Mouse (Mus musculus): ENCODE measurements around the gene Zc3h18. TPM values are rescaled to one million over a fixed set of nuclear protein-coding genes. Genes with fewer than 3 reads are reported as not detected.

Zc3h18 gene
- polyA plus RNA-seq, 1 experiment from 2014 or later: 44.3 TPM

Other genes with a start within 250 kb of the Zc3h18 start
- gene Zfpm1, start 94.5 kb upstream of the Zc3h18 start, polyA plus RNA-seq (2018): 2.0 to 3.6 TPM (median 2.3 TPM) in 3 replicates
- not detected in 3 replicates for gene Trhr2, start 15.9 kb upstream of the Zc3h18 start, polyA plus RNA-seq (2018)
- gene Il17c, start 45.4 kb downstream of the Zc3h18 start, polyA plus RNA-seq (2018): not detected in 3 replicates
- gene Cyba, start 56.3 kb downstream of the Zc3h18 start, polyA plus RNA-seq (2018): 942 to 2,075 TPM (median 1,538 TPM) in 3 replicates
- gene Mvd, start 66.8 kb downstream of the Zc3h18 start, polyA plus RNA-seq (2018): 10.1 to 40.6 TPM (median 23.8 TPM) in 3 replicates
- gene Snai3, start 84.1 kb downstream of the Zc3h18 start, polyA plus RNA-seq (2018): not detected in 3 replicates
- 36.6 to 108 TPM (median 59.1 TPM) in 3 replicates for gene Rnf166, start 99.5 kb downstream of the Zc3h18 start, polyA plus RNA-seq (2018)
- gene Ctu2, start 99.5 kb downstream of the Zc3h18 start, polyA plus RNA-seq (2018): 7.5 to 12.0 TPM (median 7.9 TPM) in 3 replicates
- gene Piezo1, start 174.7 kb downstream of the Zc3h18 start, polyA plus RNA-seq (2018): 43.2 to 134 TPM (median 57.2 TPM) in 3 replicates
- 11.1 to 84.7 TPM (median 15.5 TPM) in 3 replicates for gene Cdt1, start 191.4 kb downstream of the Zc3h18 start, polyA plus RNA-seq (2018)
- gene Aprt, start 200.3 kb downstream of the Zc3h18 start, polyA plus RNA-seq (2018): 89.7 to 305 TPM (median 145 TPM) in 3 replicates
- 70.7 to 140 TPM (median 99.8 TPM) in 3 replicates for gene Galns, start 234.9 kb downstream of the Zc3h18 start, polyA plus RNA-seq (2018)
- gene Trappc2l, start 235.0 kb downstream of the Zc3h18 start, polyA plus RNA-seq (2018): 54.4 to 79.3 TPM (median 76.9 TPM) in 3 replicates
- gene Pabpn1l, start 246.1 kb downstream of the Zc3h18 start, polyA plus RNA-seq (2018): not detected in 3 replicates